In genomic region chr11:116169214-116169613, GRCm38 (mm10) we compare ENCODE assay signal across 17 mouse cellular contexts.
"Had no signal": no experiment of that assay in that cellular context is flagged by ENCODE, and none has a peak within 500 bp of the region (broad histone marks: within the 10 kb centered on the region; RNA-seq: fewer than 3 reads in every experiment).

No protein-coding gene starts in this region.

- H3K4me3 ChIP-seq: midbrain, embryonic 12.5 days; myocyte had no signal

- H3K9ac ChIP-seq: lung, embryonic 14.5 days; midbrain, embryonic 12.5 days; neural tube, embryonic 13.5 days; neural tube, embryonic 15.5 days had no signal

- DNase-seq: lung, adult 18-20 months; lung, embryonic 14.5 days; lung, postnatal 10 days; lung, postnatal 4 days; midbrain, embryonic 14.5 days; retina, postnatal 1 day; right cerebral cortex, adult 18-20 months; right cerebral cortex, postnatal 25 days; right cerebral cortex, postnatal 4 days; spleen, adult 18-20 months; thymus, adult 18-20 months; thymus, postnatal 14 days; thymus, postnatal 36 days had no signal

- H3K27ac ChIP-seq: midbrain, embryonic 12.5 days; neural tube, embryonic 13.5 days; neural tube, embryonic 15.5 days had no signal

- H3K27me3 ChIP-seq: midbrain, embryonic 12.5 days; neural tube, embryonic 13.5 days; neural tube, embryonic 15.5 days had no signal
